In genomic region chr11:75450936-75451335, GRCm38 (mm10) we compare ENCODE assay signal across 12 mouse cellular contexts. TPM values are rescaled to one million over a fixed set of nuclear protein-coding genes. Genes with fewer than 3 reads are reported as not detected.
DNase-seq lines count a peak whose midpoint lies in the region; ATAC-seq and TF ChIP-seq lines count a peak whose summit lies in the region.
"Had no signal": no experiment of that assay in that cellular context is flagged by ENCODE, and none has a peak within 500 bp of the region (broad histone marks: within the 10 kb centered on the region; RNA-seq: fewer than 3 reads in every experiment).

No protein-coding gene starts in this region.

- H3K9me3 ChIP-seq in heart, embryonic 13.5 days, result no peaks in the 10 kb centered on the region
- no peaks in the 10 kb centered on the region for H3K9me3 ChIP-seq in lung, postnatal 0 days (ENCODE audit: low read length)
- H3K9me3 ChIP-seq in liver, embryonic 12.5 days (replicated peaks), result no peaks in the 10 kb centered on the region

- H3K27ac ChIP-seq in heart, embryonic 13.5 days (replicated peaks), result no peak overlapping the region
- peak overlapping the region; percentile 32; the same call in 1 of the 2 replicates for H3K27ac ChIP-seq in lung, postnatal 0 days (ENCODE audit: low read length)
- H3K27ac ChIP-seq in liver, embryonic 12.5 days, result peak overlapping the region; percentile 99

- no peak for TF ChIP-seq EP300 in lung, postnatal 0 days (IDR thresholded peaks at IDR 0.05)

- H3K4me2 ChIP-seq in heart, embryonic 13.5 days, result peak overlapping the region; percentile 34
- 0 out of 2 replicates have a peak overlapping the region, but pooled peaks have one; percentile 27 for H3K4me2 ChIP-seq in lung, postnatal 0 days (replicated peaks; ENCODE audit: low read depth, low read length)
- H3K4me2 ChIP-seq in liver, embryonic 12.5 days, result peak overlapping the region; percentile 83

- intact Hi-C loops in heart, postnatal 14 days (cut with DNase I), result loop anchor here (5.0 kb wide), 3 partner anchors 36 to 121 kb away; partner anchors contain the start of gene Prpf8
- intact Hi-C loops in gastrocnemius, postnatal 14 days (cut with DNase I; ENCODE audit: low total_unique reads), result no loop called here

- no peaks in the 10 kb centered on the region for H3K27me3 ChIP-seq in heart, embryonic 13.5 days (replicated peaks)
- H3K27me3 ChIP-seq in lung, postnatal 0 days (replicated peaks; ENCODE audit: insufficient read depth, low read length), result no peaks in the 10 kb centered on the region
- no peaks in the 10 kb centered on the region for H3K27me3 ChIP-seq in liver, embryonic 12.5 days (replicated peaks)
- H3K27me3 ChIP-seq: CH12.LX had no signal

- peak overlapping the region; percentile 61 for H3K9ac ChIP-seq in heart, embryonic 13.5 days
- no peak overlapping the region for H3K9ac ChIP-seq in lung, postnatal 0 days (replicated peaks; ENCODE audit: low read depth)
- H3K9ac ChIP-seq in liver, embryonic 12.5 days, result peak overlapping the region; percentile 79

- 75% methylated on average over 15 of the region's 15 CpGs for WGBS in heart, embryonic 13.5 days
- WGBS in lung, postnatal 0 days, result 77% methylated on average over 15 of the region's 15 CpGs
- 43% methylated on average over 15 of the region's 15 CpGs for WGBS in liver, embryonic 12.5 days (ENCODE audit: insufficient replicate concordance)

- ATAC-seq in heart, embryonic 13.5 days (ENCODE audit: extremely low read depth, insufficient number of reproducible peaks, low FRiP score, low TSS enrichment), result no peak
- no peak for ATAC-seq in lung, postnatal 0 days
- peak; percentile 48 for ATAC-seq in erythroblast, adult 5-6 weeks (replicated peaks; ENCODE audit: low FRiP score, poor library complexity, severe bottlenecking)
- ATAC-seq in liver, embryonic 12.5 days, result peak; percentile 42; the same call in 1 of the 2 replicates

- peaks cover 53% of the 10 kb centered on the region for H3K36me3 ChIP-seq in heart, embryonic 13.5 days
- H3K36me3 ChIP-seq in lung, postnatal 0 days (ENCODE audit: insufficient read depth, low read length), result peaks cover 8% of the 10 kb centered on the region
- H3K36me3 ChIP-seq in liver, embryonic 12.5 days, result peaks cover 67% of the 10 kb centered on the region

- no peak for TF ChIP-seq CTCF in lung, postnatal 0 days (IDR thresholded peaks at IDR 0.05)

- DNase-seq in heart, postnatal 14 days, result no peak
- no peak for DNase-seq in lung, postnatal 0 days (ENCODE audit: low spot score)
- no peak for DNase-seq in lung, postnatal 36 days
- DNase-seq in gastrocnemius, postnatal 14 days, result no peak
- DNase-seq in gastrocnemius, postnatal 25 days, result no peak
- DNase-seq: adrenal gland, postnatal 25 days; cerebellum, adult 2 months; right cerebral cortex, adult 18-20 months had no signal

- H3K4me1 ChIP-seq in heart, embryonic 13.5 days, result peaks cover 35% of the 10 kb centered on the region
- H3K4me1 ChIP-seq in lung, postnatal 0 days (ENCODE audit: insufficient read depth, low read depth, low read length), result peaks cover 11% of the 10 kb centered on the region; the same call in 1 of the 2 replicates
- peaks cover 88% of the 10 kb centered on the region for H3K4me1 ChIP-seq in liver, embryonic 12.5 days

- H3K4me3 ChIP-seq in heart, embryonic 13.5 days, result 0 out of 2 replicates have a peak overlapping the region, but pooled peaks have one; percentile 5
- no peak overlapping the region for H3K4me3 ChIP-seq in lung, postnatal 0 days (ENCODE audit: low read depth, low read length)
- peak overlapping the region; percentile 58 for H3K4me3 ChIP-seq in liver, embryonic 12.5 days

RNA-seq across cellular contexts. Expression of gene Wdr81, which starts 3.6 kb away (rescaled TPM):
- polyA plus RNA-seq in heart, embryonic 13.5 days (2015; fragmentation: Nextera tagmentation; extraction: Ambion mirVana), result 3.7 and 3.8 TPM in 2 replicates
- 10 to 100 TPM in 1 of 2 experiments, 1 to 10 TPM in 1; 9.2 to 10.3 TPM for total RNA-seq in heart, postnatal 14 days (2021)
- 5.9 and 7.2 TPM in 2 replicates for polyA plus RNA-seq in lung, postnatal 0 days (2015; fragmentation: Nextera tagmentation; extraction: Ambion mirVana)
- total RNA-seq in erythroblast, adult 5-6 weeks (2015; ENCODE audit: low replicate concordance), result 22.6 and 24.8 TPM in 2 replicates
- total RNA-seq in erythroblast, adult 5-6 weeks (2017; ENCODE audit: low replicate concordance), result 27.3 and 28.2 TPM in 2 replicates
- 24.8 and 25.0 TPM in 2 replicates for polyA plus RNA-seq in liver, embryonic 12.5 days (2016; fragmentation: Nextera tagmentation; extraction: Ambion mirVana)
- total RNA-seq in gastrocnemius, postnatal 14 days (2021), result 1 to 10 TPM; 6.0 TPM
- 1 to 10 TPM; 4.7 to 5.7 TPM for total RNA-seq in gastrocnemius, postnatal 25 days (2021)

RNA-seq across cellular contexts. Expression of gene Tlcd2, which starts 10.6 kb away (rescaled TPM):
- 11.4 and 13.5 TPM in 2 replicates for polyA plus RNA-seq in heart, embryonic 13.5 days (2015; fragmentation: Nextera tagmentation; extraction: Ambion mirVana)
- 10 to 100 TPM; 11.8 to 11.9 TPM for total RNA-seq in heart, postnatal 14 days (2021)
- 6.1 and 8.7 TPM in 2 replicates for polyA plus RNA-seq in lung, postnatal 0 days (2015; fragmentation: Nextera tagmentation; extraction: Ambion mirVana)
- total RNA-seq in erythroblast, adult 5-6 weeks (2015; ENCODE audit: low replicate concordance), result 1.5 and 3.7 TPM in 2 replicates
- total RNA-seq in erythroblast, adult 5-6 weeks (2017; ENCODE audit: low replicate concordance), result 1.3 and 5.5 TPM in 2 replicates
- polyA plus RNA-seq in liver, embryonic 12.5 days (2016; fragmentation: Nextera tagmentation; extraction: Ambion mirVana), result 19.6 and 21.4 TPM in 2 replicates
- total RNA-seq in gastrocnemius, postnatal 14 days (2021), result 10 to 100 TPM; 17.3 to 23.0 TPM
- 1 to 10 TPM; 3.9 to 6.9 TPM for total RNA-seq in gastrocnemius, postnatal 25 days (2021)

RNA-seq across cellular contexts. Expression of gene Serpinf2, which starts 11.5 kb away (rescaled TPM):
- polyA plus RNA-seq in heart, embryonic 13.5 days (2015; fragmentation: Nextera tagmentation; extraction: Ambion mirVana), result 1.5 and 14.5 TPM in 2 replicates
- not detected for total RNA-seq in heart, postnatal 14 days (2021)
- polyA plus RNA-seq in lung, postnatal 0 days (2015; fragmentation: Nextera tagmentation; extraction: Ambion mirVana), result 0.14 and 0.19 TPM in 2 replicates
- 4.6 TPM in 1 of 2 replicates, not detected in the other for total RNA-seq in erythroblast, adult 5-6 weeks (2015; ENCODE audit: low replicate concordance)
- 0.70 and 0.94 TPM in 2 replicates for total RNA-seq in erythroblast, adult 5-6 weeks (2017; ENCODE audit: low replicate concordance)
- polyA plus RNA-seq in liver, embryonic 12.5 days (2016; fragmentation: Nextera tagmentation; extraction: Ambion mirVana), result 351 and 375 TPM in 2 replicates
- total RNA-seq in gastrocnemius, postnatal 14 days (2021), result not detected
- total RNA-seq in gastrocnemius, postnatal 25 days (2021), result not detected
- total RNA-seq: adrenal gland, postnatal 25 days had no signal

RNA-seq across cellular contexts. Expression of gene Serpinf1, which starts 28.4 kb away (rescaled TPM):
- polyA plus RNA-seq in heart, embryonic 13.5 days (2015; fragmentation: Nextera tagmentation; extraction: Ambion mirVana), result 30.2 and 34.2 TPM in 2 replicates
- 10 to 100 TPM; 24.8 to 31.9 TPM for total RNA-seq in heart, postnatal 14 days (2021)
- 58.0 and 64.2 TPM in 2 replicates for polyA plus RNA-seq in lung, postnatal 0 days (2015; fragmentation: Nextera tagmentation; extraction: Ambion mirVana)
- total RNA-seq in erythroblast, adult 5-6 weeks (2015; ENCODE audit: low replicate concordance), result 3.8 and 10.4 TPM in 2 replicates
- 3.7 and 4.9 TPM in 2 replicates for total RNA-seq in erythroblast, adult 5-6 weeks (2017; ENCODE audit: low replicate concordance)
- polyA plus RNA-seq in liver, embryonic 12.5 days (2016; fragmentation: Nextera tagmentation; extraction: Ambion mirVana), result 158 and 172 TPM in 2 replicates
- total RNA-seq in gastrocnemius, postnatal 14 days (2021), result 100 to 1,000 TPM; 128 to 156 TPM
- 10 to 100 TPM; 98.5 to 98.7 TPM for total RNA-seq in gastrocnemius, postnatal 25 days (2021)

RNA-seq across cellular contexts. Expression of gene Prpf8, which starts 35.7 kb away (rescaled TPM):
- polyA plus RNA-seq in heart, embryonic 13.5 days (2015; fragmentation: Nextera tagmentation; extraction: Ambion mirVana), result 31.6 and 32.1 TPM in 2 replicates
- 10 to 100 TPM; 84.8 to 93.3 TPM for total RNA-seq in heart, postnatal 14 days (2021)
- polyA plus RNA-seq in lung, postnatal 0 days (2015; fragmentation: Nextera tagmentation; extraction: Ambion mirVana), result 19.7 and 22.5 TPM in 2 replicates
- 42.3 and 43.5 TPM in 2 replicates for total RNA-seq in erythroblast, adult 5-6 weeks (2015; ENCODE audit: low replicate concordance)
- 26.5 and 27.0 TPM in 2 replicates for total RNA-seq in erythroblast, adult 5-6 weeks (2017; ENCODE audit: low replicate concordance)
- polyA plus RNA-seq in liver, embryonic 12.5 days (2016; fragmentation: Nextera tagmentation; extraction: Ambion mirVana), result 46.6 and 47.9 TPM in 2 replicates
- total RNA-seq in gastrocnemius, postnatal 14 days (2021), result 10 to 100 TPM; 64.9 to 68.5 TPM
- 10 to 100 TPM; 56.9 to 59.4 TPM for total RNA-seq in gastrocnemius, postnatal 25 days (2021)

Comparison
In these comparisons a context has a peak if more than half of its experiments do, and no peak if none do; other contexts are left out.
1. ATAC-seq: peak in erythroblast, adult 5-6 weeks (single experiment) and liver, embryonic 12.5 days (single experiment); none in heart, embryonic 13.5 days (single experiment) and lung, postnatal 0 days (single experiment).
2. H3K4me2 ChIP-seq: peak in every context shown above with its lines; median percentile 83 in liver, embryonic 12.5 days; 34 in heart, embryonic 13.5 days; 27 in lung, postnatal 0 days.